Mouse (Mus musculus) heart, adult 18-20 months (tissue): Measurements from ENCODE around the gene Tbcd. TPM values are rescaled to one million over a fixed set of nuclear protein-coding genes. Genes with fewer than 3 reads are reported as not detected.

Experiments used
- DNase-seq, 2 experiments: peaks; one replicate each; pipeline ENCODE4 v3.0.0; 2021 to 2022; ENCODE audit warnings: mixed read lengths in 1 of 2
- total RNA-seq, 2 experiments: library from RNA; stranded (reverse); gene quantifications; 2 replicates each; pipeline ENCODE4 v1.2.3; 2021

Tbcd gene
- total RNA-seq, 2 experiments from 2014 or later = 12.0 to 12.7 TPM

- peak; percentile 57 to 82 for DNase-seq
Measured at GRCm38 (mm10) chr11:121475699-121476415, 24.1 kb downstream of the Tbcd start.

GRCm38 (mm10) chr11:121479476-121480203 is 27.9 kb downstream of the Tbcd start:
- DNase-seq = no peak

- no peak for DNase-seq
Measured at GRCm38 (mm10) chr11:121481129-121481528, 29.4 kb downstream of the Tbcd start.

GRCm38 (mm10) chr11:121485882-121486281 is 34.1 kb downstream of the Tbcd start:
- DNase-seq = no peak

GRCm38 (mm10) chr11:121490651-121491050 is 38.9 kb downstream of the Tbcd start:
- DNase-seq = no peak

- DNase-seq = no peak
Measured at GRCm38 (mm10) chr11:121500595-121500994, 48.8 kb downstream of the Tbcd start.

GRCm38 (mm10) chr11:121501525-121501924 is 49.8 kb downstream of the Tbcd start:
- DNase-seq = no peak

- DNase-seq = no peak
Measured at GRCm38 (mm10) chr11:121502000-121502860, 50.5 kb downstream of the Tbcd start.

- DNase-seq = no peak
Measured at GRCm38 (mm10) chr11:121508478-121508877, 56.7 kb downstream of the Tbcd start.

- DNase-seq = no peak
Measured at GRCm38 (mm10) chr11:121510512-121511246, 58.9 kb downstream of the Tbcd start.

GRCm38 (mm10) chr11:121512896-121513572 is 61.3 kb downstream of the Tbcd start:
- no peak for DNase-seq

- no peak for DNase-seq
Measured at GRCm38 (mm10) chr11:121515996-121516395, 64.2 kb downstream of the Tbcd start.

GRCm38 (mm10) chr11:121516906-121517305 is 65.2 kb downstream of the Tbcd start:
- no peak for DNase-seq

GRCm38 (mm10) chr11:121517687-121518465 is 66.1 kb downstream of the Tbcd start:
- DNase-seq = peak; percentile 50 to 58

GRCm38 (mm10) chr11:121519131-121519530 is 67.4 kb downstream of the Tbcd start, which contains the start of gene Zfp750:
TSS of gene Zfp750 (minus strand) at chr11:121519333.
- DNase-seq = no peak

- DNase-seq = no peak
Measured at GRCm38 (mm10) chr11:121519703-121520102, 68.0 kb downstream of the Tbcd start.

GRCm38 (mm10) chr11:121520761-121521160 is 69.0 kb downstream of the Tbcd start:
- no peak for DNase-seq

- no peak for DNase-seq
Measured at GRCm38 (mm10) chr11:121522156-121522762, 70.5 kb downstream of the Tbcd start.

- DNase-seq = no peak
Measured at GRCm38 (mm10) chr11:121524191-121524590, 72.4 kb downstream of the Tbcd start.

- no peak for DNase-seq
Measured at GRCm38 (mm10) chr11:121529747-121530146, 78.0 kb downstream of the Tbcd start.
